Mouse (Mus musculus) heart, adult 11 months (tissue): ENCODE measurements around the gene Caskin1.

Experiments
- DNase-seq: peaks from one replicate; pipeline ENCODE4 v3.0.0; 2022

The Caskin1 gene

GRCm38 (mm10) chr17:24533099-24533992, 44.9 kb downstream of the Caskin1 start:
- DNase-seq = peak; percentile 98

- no peak for DNase-seq
Observed at GRCm38 (mm10) chr17:24534160-24534718, 45.8 kb downstream of the Caskin1 start, which contains the start of gene Rab26. Gene Rab26 (minus strand): TSS chr17:24534210.

GRCm38 (mm10) chr17:24535300-24535699, 46.9 kb downstream of the Caskin1 start:
- DNase-seq = no peak

- no peak for DNase-seq
Observed at GRCm38 (mm10) chr17:24537536-24537935, 49.1 kb downstream of the Caskin1 start.

GRCm38 (mm10) chr17:24538950-24539349, 50.5 kb downstream of the Caskin1 start:
- DNase-seq = no peak

GRCm38 (mm10) chr17:24540375-24540774, 52.0 kb downstream of the Caskin1 start:
- peak; percentile 94 for DNase-seq

GRCm38 (mm10) chr17:24544613-24545012, 56.2 kb downstream of the Caskin1 start:
- DNase-seq = no peak

GRCm38 (mm10) chr17:24545247-24545646, 56.8 kb downstream of the Caskin1 start:
- no peak for DNase-seq

GRCm38 (mm10) chr17:24546234-24546633, 57.8 kb downstream of the Caskin1 start:
- no peak for DNase-seq

- peak; percentile 94 for DNase-seq
Observed at GRCm38 (mm10) chr17:24548435-24548834, 60.0 kb downstream of the Caskin1 start.

- DNase-seq = peak; percentile 98
Observed at GRCm38 (mm10) chr17:24548921-24549617, 60.7 kb downstream of the Caskin1 start.

- DNase-seq = peak; percentile 100
Observed at GRCm38 (mm10) chr17:24549618-24550415, 61.4 kb downstream of the Caskin1 start, which contains the start of gene Pkd1. Gene Pkd1 (plus strand): TSS chr17:24549834.

GRCm38 (mm10) chr17:24550416-24551049, 62.1 kb downstream of the Caskin1 start:
- peak; percentile 99 for DNase-seq

- no peak for DNase-seq
Observed at GRCm38 (mm10) chr17:24551050-24551444, 62.6 kb downstream of the Caskin1 start.

GRCm38 (mm10) chr17:24557091-24557490, 68.7 kb downstream of the Caskin1 start:
- peak; percentile 99 for DNase-seq
